In genomic region chr12:8509693-8510092, GRCm38 (mm10) we compare ENCODE assay signal across 11 mouse cellular contexts. TPM values are rescaled to one million over a fixed set of nuclear protein-coding genes. Genes with fewer than 3 reads are reported as not detected.
DNase-seq lines count a peak whose midpoint lies in the region; ATAC-seq and TF ChIP-seq lines count a peak whose summit lies in the region.
"Had no signal": no experiment of that assay in that cellular context is flagged by ENCODE, and none has a peak within 500 bp of the region (broad histone marks: within the 10 kb centered on the region; RNA-seq: fewer than 3 reads in every experiment).

No protein-coding gene starts in this region.

- WGBS in liver, embryonic 16.5 days (ENCODE audit: insufficient replicate concordance) = 37% methylated on average over 5 of the region's 5 CpGs
- WGBS in heart, embryonic 16.5 days = 30% methylated on average over 5 of the region's 5 CpGs
- WGBS in small intestine, adult 2 months = 33% methylated on average over 5 of the region's 5 CpGs
- 78% methylated on average over 5 of the region's 5 CpGs for WGBS in midbrain, embryonic 11.5 days

- no peak overlapping the region for H3K9ac ChIP-seq in liver, embryonic 16.5 days (ENCODE audit: low read depth, low read length)
- H3K9ac ChIP-seq in heart, embryonic 16.5 days (ENCODE audit: low read length) = no peak overlapping the region; the same call in 1 of the 2 replicates
- H3K9ac ChIP-seq in midbrain, embryonic 11.5 days (ENCODE audit: low read length) = no peak overlapping the region
- H3K9ac ChIP-seq: midbrain, embryonic 12.5 days had no signal

- TF ChIP-seq POLR2A in small intestine, adult 2 months (IDR thresholded peaks at IDR 0.05; ENCODE audit: low read depth, low read length) = no peak

- ATAC-seq in liver, embryonic 16.5 days (ENCODE audit: low read depth) = 0 out of 2 replicates have a peak, but pooled peaks have one; percentile 7
- ATAC-seq in heart, embryonic 16.5 days (replicated peaks; ENCODE audit: extremely low read depth, insufficient read depth, low FRiP score) = peak; percentile 91
- ATAC-seq in midbrain, embryonic 11.5 days (ENCODE audit: low FRiP score) = no peak

- H3K27ac ChIP-seq in liver, embryonic 16.5 days (ENCODE audit: low read length) = no peak overlapping the region
- peak overlapping the region; percentile 60 for H3K27ac ChIP-seq in heart, embryonic 16.5 days (ENCODE audit: low read length)
- H3K27ac ChIP-seq in small intestine, adult 2 months (ENCODE audit: insufficient read depth, low read depth, low read length) = peak overlapping the region; percentile 80
- H3K27ac ChIP-seq in midbrain, embryonic 11.5 days (ENCODE audit: low read depth, low read length) = no peak overlapping the region
- H3K27ac ChIP-seq: layer of hippocampus, adult 2 months; limb, embryonic 10.5 days; midbrain, embryonic 12.5 days had no signal

- TF ChIP-seq CTCF in small intestine, adult 2 months (IDR thresholded peaks at IDR 0.05; ENCODE audit: extremely low read depth, insufficient read length, insufficient replicate concordance, low read depth, low read length) = no peak

- H3K4me1 ChIP-seq in liver, embryonic 16.5 days (ENCODE audit: control insufficient read depth, low read depth, low read length) = peaks cover 4% of the 10 kb centered on the region
- peaks cover 20% of the 10 kb centered on the region for H3K4me1 ChIP-seq in heart, embryonic 16.5 days (ENCODE audit: control insufficient read depth, insufficient read depth, low read length)
- H3K4me1 ChIP-seq in small intestine, adult 2 months (ENCODE audit: control insufficient read depth, insufficient read depth, insufficient read length, low read length) = peaks cover 13% of the 10 kb centered on the region; the same call in 1 of the 2 replicates
- no peaks in the 10 kb centered on the region for H3K4me1 ChIP-seq in midbrain, embryonic 11.5 days (ENCODE audit: control insufficient read depth, insufficient read depth, low read length)
- H3K4me1 ChIP-seq: limb, embryonic 10.5 days; midbrain, embryonic 12.5 days had no signal

- no peak overlapping the region for H3K4me2 ChIP-seq in liver, embryonic 16.5 days (ENCODE audit: low read depth, low read length)
- 0 out of 2 replicates have a peak overlapping the region, but pooled peaks have one; percentile 3 for H3K4me2 ChIP-seq in heart, embryonic 16.5 days (ENCODE audit: low read depth, low read length)
- H3K4me2 ChIP-seq in midbrain, embryonic 11.5 days = no peak overlapping the region
- H3K4me2 ChIP-seq: midbrain, embryonic 12.5 days had no signal

- H3K27me3 ChIP-seq in liver, embryonic 16.5 days (ENCODE audit: control insufficient read depth, insufficient read depth, low read depth, low read length) = no peaks in the 10 kb centered on the region
- H3K27me3 ChIP-seq in heart, embryonic 16.5 days (ENCODE audit: control insufficient read depth, insufficient read depth, low read length) = no peaks in the 10 kb centered on the region
- H3K27me3 ChIP-seq in small intestine, adult 2 months (ENCODE audit: control insufficient read depth, insufficient read depth, low read length) = no peaks in the 10 kb centered on the region
- H3K27me3 ChIP-seq in midbrain, embryonic 11.5 days (ENCODE audit: control insufficient read depth, insufficient read depth, low read length) = no peaks in the 10 kb centered on the region
- H3K27me3 ChIP-seq: midbrain, embryonic 12.5 days had no signal

- H3K9me3 ChIP-seq in liver, embryonic 16.5 days (replicated peaks; ENCODE audit: control insufficient read depth, low read length) = no peaks in the 10 kb centered on the region
- no peaks in the 10 kb centered on the region for H3K9me3 ChIP-seq in heart, embryonic 16.5 days (replicated peaks; ENCODE audit: control insufficient read depth, low read length)
- H3K9me3 ChIP-seq in midbrain, embryonic 11.5 days (ENCODE audit: control insufficient read depth, low read length) = no peaks in the 10 kb centered on the region
- H3K9me3 ChIP-seq: limb, embryonic 10.5 days; midbrain, embryonic 12.5 days had no signal

- H3K36me3 ChIP-seq in liver, embryonic 16.5 days (ENCODE audit: control insufficient read depth, insufficient read depth) = no peaks in the 10 kb centered on the region
- H3K36me3 ChIP-seq in heart, embryonic 16.5 days (ENCODE audit: control insufficient read depth, insufficient read depth) = no peaks in the 10 kb centered on the region
- H3K36me3 ChIP-seq in small intestine, adult 2 months (ENCODE audit: control insufficient read depth, insufficient read depth, low read length) = no peaks in the 10 kb centered on the region
- no peaks in the 10 kb centered on the region for H3K36me3 ChIP-seq in midbrain, embryonic 11.5 days (ENCODE audit: control insufficient read depth, insufficient read depth, low read length)
- H3K36me3 ChIP-seq: limb, embryonic 10.5 days; midbrain, embryonic 12.5 days had no signal

- no peak overlapping the region for H3K4me3 ChIP-seq in liver, embryonic 16.5 days (ENCODE audit: low read depth, low read length)
- H3K4me3 ChIP-seq in heart, embryonic 16.5 days (ENCODE audit: low read length) = no peak overlapping the region
- H3K4me3 ChIP-seq in small intestine, adult 2 months (ENCODE audit: low read depth, low read length) = no peak overlapping the region
- H3K4me3 ChIP-seq in midbrain, embryonic 11.5 days (ENCODE audit: low read depth, low read length) = no peak overlapping the region
- H3K4me3 ChIP-seq: layer of hippocampus, adult 2 months; limb, embryonic 10.5 days; midbrain, embryonic 12.5 days had no signal

- peak; percentile 62 for DNase-seq in adrenal gland, adult 2 months
- DNase-seq in adrenal gland, adult 18-20 months (ENCODE audit: low spot score in 2 of 2) = no peak
- DNase-seq in liver = no peak
- DNase-seq in midbrain, embryonic 11.5 days (ENCODE audit: low spot score, missing footprints) = no peak
- no peak for DNase-seq in layer of hippocampus, adult 18-20 months (ENCODE audit: low spot score in 2 of 2)

RNA-seq across cellular contexts. Expression of gene Rhob, which starts 9.9 kb away (rescaled TPM):
- 100 to 1,000 TPM; 166 to 261 TPM for total RNA-seq in adrenal gland, adult 2 months (2021)
- polyA plus RNA-seq in adrenal gland, adult 2 months (2012; rRNA removed) = 497 and 623 TPM in 2 replicates
- 100 to 1,000 TPM; 186 to 189 TPM for total RNA-seq in adrenal gland, adult 18-20 months (2021)
- 6.1 and 7.1 TPM in 2 replicates for polyA plus RNA-seq in liver, embryonic 16.5 days (2015; fragmentation: Nextera tagmentation; extraction: Ambion mirVana)
- 38.5 and 39.3 TPM in 2 replicates for polyA plus RNA-seq in heart, embryonic 16.5 days (2015; fragmentation: Nextera tagmentation; extraction: Ambion mirVana)
- 101 and 242 TPM in 2 replicates for polyA plus RNA-seq in small intestine, adult 2 months (2012; rRNA removed)
- 58.4 and 59.8 TPM in 2 replicates for polyA plus RNA-seq in midbrain, embryonic 11.5 days (2014; fragmentation: Nextera tagmentation; extraction: Ambion mirVana)
- 100 to 1,000 TPM; 360 to 385 TPM for total RNA-seq in layer of hippocampus, adult 18-20 months (2021)

Comparison
In these comparisons a context has a peak if more than half of its experiments do, and no peak if none do; other contexts are left out.
1. H3K27ac ChIP-seq: peak in heart, embryonic 16.5 days (single experiment) and small intestine, adult 2 months (single experiment); none in liver, embryonic 16.5 days (single experiment) and midbrain, embryonic 11.5 days (single experiment).